Mouse (Mus musculus) gastrocnemius, adult 8-10 months (tissue): ENCODE measurements at regions not wholly inside any gene's neighbourhood (a gene's known extent, or its start where the extent isn't known, plus 50 kb on each side); places are given as distances from the start of the nearest gene placed in this dataset.
A peak's percentile ranks its signal among the peaks of the same experiment; 100 is the strongest.

Source experiments
- DNase-seq, 2 experiments: peaks; one replicate each; pipeline ENCODE4 v3.0.0; 2022; ENCODE audit warnings: low spot score in 2 of 2

DNA sequence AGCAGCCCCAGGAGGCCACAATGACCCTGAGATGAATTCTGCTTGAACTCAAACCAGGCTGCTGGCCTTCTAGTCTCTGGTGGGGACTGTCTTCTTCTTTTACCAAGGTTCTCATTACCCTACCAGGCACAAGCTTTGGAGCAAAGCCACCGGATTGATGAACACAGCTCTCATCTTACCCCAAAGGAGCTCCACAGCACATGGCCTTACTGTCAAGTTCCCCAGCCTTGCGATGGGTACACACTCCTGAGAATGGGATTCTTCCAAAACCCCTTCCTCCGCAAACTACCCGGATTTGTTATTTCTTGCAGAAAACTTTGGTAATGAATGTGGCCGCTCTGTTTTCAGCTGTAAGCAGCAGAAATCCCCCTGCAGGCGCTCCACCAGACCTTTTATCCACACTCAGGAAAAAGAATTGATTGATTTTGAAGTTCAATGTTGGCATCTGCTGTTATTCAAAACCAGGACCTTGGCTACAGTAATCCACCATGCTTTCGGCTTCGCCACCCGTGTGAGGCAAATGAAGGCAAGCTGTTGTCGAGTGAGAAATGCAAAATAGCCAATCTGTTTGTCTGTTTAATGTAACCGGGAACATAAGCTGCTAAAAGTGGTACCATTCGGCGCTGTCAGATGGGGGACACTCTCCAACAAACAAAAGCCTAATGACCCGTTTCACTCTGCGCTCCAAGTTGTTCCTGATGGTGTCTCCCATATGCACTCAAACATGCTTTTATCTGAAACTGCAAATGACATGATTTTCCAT is 278.9 kb downstream of the Maf start:
- no peak for DNase-seq

DNA sequence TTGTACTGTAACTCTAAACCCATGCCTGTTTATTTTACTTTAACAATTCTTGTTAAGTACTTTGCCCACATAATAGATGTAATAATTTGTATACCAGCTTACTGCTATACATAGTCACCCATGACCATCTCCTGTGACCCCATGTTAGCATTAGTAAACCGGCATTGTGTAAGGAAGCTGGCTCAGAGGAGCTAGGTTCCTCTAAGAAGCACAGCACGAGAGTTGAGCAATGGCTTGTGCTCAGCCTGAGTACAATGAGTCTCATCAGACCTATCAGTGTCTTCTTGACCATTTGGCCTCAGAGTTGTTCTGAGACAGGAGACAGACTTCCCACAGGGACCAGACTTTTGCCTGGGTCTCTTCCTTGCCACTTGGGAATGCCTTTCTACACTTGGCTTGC is 279.6 kb downstream of the Maf start:
- no peak for DNase-seq

DNA sequence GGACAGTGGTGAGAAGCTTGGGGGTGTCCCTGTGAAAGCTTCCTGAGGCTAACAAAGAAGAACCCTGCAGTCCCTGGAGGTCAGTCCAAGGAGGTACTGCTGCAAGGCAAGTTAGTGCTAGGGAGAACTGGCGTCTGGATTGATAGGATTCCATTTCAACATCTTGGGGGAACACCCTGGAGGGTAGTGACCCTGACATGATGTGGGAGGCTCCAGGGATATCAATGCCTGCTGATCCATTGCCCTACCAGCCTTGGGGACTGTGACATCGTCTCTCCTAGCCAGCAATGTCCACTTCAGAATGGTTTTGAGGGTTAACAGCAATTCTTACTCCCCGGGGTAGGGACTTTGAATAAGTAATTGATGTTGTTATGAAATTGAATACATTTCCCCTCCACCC is 280.1 kb downstream of the Maf start:
- no peak for DNase-seq

DNA sequence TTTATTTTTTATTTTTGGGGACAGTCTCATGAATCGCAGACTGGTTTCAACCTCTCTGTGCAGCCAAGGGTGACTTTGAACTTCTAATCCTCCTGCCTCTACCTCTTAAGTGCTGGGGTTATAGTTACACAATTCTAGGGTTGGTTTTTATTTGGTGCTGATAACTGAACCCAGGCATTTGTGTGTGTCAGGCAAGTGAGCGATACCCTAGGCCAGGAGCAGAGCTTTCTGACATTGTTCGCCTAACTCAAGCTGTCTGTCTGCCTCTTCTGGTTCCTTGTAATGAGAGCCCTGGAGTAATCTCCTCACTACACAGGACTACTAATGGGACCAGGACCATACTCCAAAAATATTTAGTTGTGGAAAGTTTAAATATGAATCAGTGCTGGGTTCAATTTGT is 281.1 kb downstream of the Maf start:
- no peak for DNase-seq

DNA sequence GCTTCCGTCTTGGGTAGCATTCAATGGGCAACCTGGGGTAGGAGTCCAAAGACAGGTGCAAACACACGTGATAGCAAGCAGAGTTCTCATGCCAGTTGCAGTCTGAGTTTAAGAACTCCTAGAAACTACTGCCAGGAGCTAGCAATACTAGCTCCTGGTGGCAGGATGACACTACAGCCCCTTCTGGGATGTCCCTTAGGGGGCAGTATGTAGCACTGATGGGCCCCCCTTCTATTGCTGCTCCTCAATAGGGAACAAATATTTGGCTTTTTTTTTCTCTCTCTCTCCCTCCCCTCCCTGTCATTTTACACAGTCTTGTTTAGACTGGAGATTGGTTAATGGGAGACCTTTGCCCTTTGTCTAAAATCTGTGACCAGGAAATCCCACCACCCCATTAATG is 282.2 kb downstream of the Maf start:
- DNase-seq, result no peak

DNA sequence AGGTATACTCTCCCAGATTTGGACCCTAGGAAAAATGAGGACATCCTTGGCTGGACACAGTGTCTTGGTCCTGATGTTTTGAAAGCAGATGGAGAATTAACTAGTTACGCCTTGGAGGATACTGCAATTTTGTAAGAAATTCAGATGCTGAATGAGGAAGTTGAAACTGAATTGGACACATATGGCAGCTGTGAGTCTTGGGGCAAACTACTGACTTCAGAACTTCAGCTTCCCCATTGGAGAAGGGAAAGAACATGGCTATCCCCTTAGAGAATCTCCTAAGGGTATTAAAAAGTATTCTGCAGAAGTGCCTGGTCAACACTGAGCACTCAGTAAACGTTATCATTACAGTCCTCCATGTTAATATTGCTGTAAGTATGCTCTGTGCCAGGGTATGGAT is 283.9 kb downstream of the Maf start:
- no peak for DNase-seq

DNA sequence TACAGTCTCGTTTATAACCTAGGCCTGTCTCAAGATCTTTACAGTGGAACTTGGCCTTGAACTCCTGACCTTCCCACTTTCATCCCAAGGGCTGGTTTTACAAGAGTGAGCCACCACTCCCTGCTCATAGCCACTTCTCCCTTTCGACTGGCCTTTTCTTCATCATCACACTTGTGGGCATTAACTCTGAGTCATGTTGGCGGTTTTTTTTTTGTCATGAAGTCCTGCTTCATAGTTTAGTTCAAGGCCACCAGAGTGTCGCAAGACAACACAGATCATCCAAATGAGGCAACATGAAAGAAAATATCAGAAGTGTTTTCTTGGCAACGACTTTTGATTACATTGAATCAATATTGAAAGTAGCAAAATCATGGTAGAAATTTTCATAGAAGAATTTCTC is 284.5 kb downstream of the Maf start:
- DNase-seq, result no peak

DNA sequence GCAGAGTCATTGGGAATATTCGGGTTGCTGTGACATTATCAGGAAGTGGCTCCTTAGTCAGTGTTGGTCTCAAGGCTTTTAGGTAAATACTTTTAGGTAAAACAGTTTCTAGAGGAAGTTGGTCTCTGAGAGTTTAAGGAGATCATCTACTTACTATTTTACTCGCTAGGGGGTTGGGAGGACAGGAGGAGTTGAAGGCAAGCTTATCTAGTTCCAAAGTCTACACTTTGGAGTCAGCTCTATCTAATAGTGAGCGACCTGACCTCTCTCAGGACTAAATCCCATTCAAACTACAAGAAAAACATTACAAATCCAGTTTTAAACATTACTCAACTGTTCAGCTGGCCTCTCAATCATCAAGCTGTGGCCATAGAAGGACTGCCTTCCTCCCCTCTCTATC is 287.1 kb downstream of the Maf start:
- DNase-seq, result no peak

DNA sequence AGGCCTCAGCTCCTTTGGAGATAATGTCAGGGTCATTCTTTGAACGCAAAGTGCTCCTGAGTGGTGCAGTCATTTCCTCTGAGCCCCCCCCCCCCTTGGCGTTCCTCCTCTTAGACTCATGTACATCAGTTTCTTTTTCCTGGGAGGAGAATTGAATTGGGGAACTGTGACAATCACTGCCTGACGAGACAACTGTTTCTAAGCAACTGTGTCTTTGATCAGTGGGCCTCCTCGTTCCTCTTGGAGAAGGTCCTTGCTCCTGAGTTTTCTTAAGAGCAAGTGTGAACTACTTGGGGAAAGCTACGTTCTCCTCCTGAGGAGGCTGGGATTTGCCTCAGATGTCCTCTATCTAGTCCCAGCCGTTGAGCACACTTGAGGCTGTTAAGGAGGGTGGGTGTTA is 287.5 kb downstream of the Maf start:
- no peak for DNase-seq

DNA sequence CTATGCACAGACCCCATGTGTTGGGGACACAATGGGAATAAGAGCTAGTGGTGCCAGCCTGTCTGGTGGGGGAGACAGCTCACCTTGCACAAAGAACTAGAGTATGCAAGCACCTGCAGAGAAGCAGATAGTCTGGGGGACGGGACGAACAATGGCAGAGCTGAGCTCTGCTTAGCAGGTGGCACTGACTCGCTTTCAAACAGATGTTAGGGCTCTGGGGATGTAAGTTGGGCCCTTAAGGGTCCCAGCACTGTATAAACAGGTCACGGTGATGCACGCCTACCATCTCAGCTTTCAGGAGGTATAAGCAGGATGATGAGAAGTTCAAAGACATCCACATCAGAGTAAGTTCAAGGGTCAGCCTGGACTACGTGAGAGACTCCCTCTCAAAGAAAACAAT is 289.5 kb downstream of the Maf start:
- no peak for DNase-seq

DNA sequence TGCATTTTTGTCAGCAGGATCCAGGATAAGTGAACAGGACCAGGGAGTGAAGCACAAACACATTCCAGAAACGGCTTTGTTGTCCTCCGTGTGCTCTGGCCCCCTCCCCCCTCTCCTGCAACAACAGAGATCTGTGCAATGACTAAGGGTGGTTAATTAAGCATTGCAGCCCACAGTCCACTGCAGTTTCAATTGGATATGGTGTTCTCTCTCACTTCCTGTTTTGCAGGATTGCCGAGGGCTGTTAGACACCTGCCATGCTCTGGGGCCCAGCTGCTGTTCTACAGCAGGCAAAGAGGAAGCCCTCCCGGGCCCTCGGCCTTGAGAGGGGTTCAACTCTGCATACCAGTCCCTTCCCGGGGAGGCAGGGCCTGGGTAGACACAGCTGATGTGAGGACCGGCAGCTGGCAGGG is 293.5 kb downstream of the Maf start:
- no peak for DNase-seq

DNA sequence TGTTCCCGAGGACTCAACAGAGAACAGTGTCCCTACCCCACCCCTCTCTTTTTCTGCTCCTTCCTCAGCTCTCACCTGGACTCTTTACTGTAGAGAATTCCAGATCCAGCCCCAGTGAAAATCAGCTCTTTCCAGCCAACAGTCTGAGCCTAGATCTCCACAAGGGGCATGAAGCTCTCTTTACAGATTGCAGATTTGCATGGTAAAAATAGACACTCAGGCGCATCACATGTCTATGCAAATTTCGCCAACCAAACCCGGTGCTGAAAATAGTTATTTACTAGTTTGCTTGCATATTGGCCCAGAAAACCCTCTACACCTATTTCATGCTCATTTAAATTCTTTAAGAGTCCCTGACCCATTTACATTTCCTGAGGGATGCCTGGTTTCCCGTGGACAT is 295.8 kb downstream of the Maf start:
- DNase-seq, result no peak

DNA sequence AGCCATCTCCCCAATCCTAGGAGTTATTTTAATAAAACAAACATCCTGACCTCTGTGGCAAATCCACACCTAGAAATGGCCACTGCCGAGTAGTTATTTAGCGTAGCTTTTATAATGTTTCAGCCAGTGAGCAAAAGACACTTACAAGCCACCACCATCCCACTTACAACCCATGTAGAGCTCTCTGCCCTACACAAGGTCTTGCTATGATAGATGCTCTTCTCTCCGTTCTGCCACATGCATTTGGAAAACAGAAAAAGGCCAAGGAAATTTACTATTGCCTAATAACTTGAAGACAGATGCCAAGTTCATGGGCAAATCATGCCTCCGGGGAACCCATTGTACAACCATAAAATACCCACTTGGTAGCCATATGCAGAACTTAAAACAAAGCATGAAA is 296.5 kb downstream of the Maf start:
- DNase-seq, result no peak

DNA sequence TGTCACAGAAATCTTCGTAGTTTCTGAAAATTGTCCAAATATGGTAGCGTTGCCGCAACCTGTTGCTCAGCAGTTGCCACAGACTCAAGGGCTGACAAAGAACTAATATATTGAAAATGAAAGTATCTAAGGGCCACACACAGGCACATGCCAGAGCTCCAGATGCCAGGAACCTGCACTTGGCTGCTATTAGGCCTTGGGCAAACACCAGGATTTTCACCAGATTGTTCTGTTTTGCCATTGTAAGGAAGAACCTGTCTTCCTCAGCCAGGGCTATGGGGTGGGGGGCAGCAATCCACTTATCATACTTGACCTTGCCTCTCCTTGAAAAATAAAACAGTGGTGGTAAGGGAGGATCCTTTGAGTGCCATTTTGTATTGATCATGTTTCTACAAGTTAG is 297.4 kb downstream of the Maf start:
- DNase-seq, result no peak

DNA sequence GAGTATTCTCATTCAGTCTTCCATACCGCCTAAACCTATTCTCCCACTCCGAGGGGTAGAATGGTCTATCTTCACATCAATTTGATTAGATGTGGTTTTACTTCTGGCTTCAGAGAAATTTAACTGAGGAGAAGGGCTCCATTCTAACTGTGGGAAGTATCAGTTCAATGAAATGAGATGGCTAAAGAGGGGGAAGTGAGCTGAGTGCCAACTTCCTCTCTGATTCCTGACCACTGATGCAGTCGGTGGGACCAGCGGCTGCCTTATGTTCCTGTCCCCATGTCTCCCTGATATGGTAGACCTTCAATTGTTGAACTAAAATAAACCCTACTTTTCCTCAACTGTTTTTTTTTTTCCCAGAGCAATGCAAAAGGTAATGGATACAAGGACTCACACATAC is 300.1 kb downstream of the Maf start:
- no peak for DNase-seq

DNA sequence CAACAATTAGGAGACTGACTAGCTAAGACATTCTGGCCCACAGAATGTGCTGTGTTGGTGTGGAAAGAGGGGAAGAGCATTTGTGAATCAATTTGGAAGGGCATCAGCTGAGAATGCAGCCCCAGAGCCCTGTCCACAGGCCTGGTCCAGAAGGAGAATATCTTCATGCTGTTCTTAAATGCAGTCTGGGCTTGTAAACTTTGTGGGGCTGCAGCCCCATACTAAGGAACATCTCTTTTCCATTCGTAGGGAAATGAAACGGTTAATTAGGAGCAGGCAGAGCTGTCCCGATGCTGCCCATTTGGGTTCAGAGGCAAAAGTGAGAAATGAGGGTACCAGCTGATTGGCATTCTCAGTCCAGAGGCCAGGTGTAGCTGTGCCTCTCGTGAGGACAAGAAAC is 304.0 kb downstream of the Maf start:
- DNase-seq, result no peak

DNA sequence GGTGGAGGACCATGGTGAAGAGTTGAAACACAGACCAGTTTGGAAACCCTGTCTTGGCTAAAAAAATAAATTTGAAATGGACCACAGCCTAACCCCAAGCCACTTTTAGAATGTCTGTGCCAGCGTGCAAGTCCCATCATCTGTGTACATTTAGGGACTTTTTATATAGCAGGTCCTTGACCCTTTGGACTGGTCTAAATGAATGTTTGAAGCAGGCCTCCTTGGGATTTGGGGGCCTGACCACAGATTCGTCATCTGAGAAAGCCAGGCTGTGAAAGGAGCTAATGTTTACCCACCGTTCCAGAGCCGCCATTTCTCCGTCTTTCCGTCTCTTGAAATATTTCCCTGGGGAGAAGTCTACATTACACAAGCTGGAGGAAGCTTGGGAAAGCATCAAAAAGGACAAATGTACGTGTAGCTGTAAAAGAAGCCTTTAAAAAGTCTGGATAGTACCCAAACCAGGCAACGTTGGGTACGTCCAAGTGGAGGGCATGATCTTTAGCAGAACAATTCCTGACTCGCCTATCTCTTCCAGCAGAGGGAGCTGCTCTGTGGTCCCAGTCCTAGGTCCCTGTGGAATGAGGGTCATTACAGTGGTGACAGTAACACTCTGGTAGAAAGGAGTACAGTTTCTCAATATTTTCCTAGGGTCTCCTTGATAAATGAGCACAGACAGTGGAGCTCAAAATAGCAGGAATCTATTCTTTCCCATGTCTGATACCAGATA is 305.0 kb downstream of the Maf start:
- peak in 1 of 2 experiments; percentile 20 for DNase-seq
